Mouse (Mus musculus) hindbrain, embryonic 16.5 days (tissue): ENCODE measurements around the gene Snx21. TPM values are rescaled to one million over a fixed set of nuclear protein-coding genes. Genes with fewer than 3 reads are reported as not detected.

Experiments
- ATAC-seq: fragments of 200-750 bp; cut with Nextera tagmentation; 2 replicates; pipeline ENCODE4 v1.8.0; 2017; ENCODE audit warnings: moderate TSS enrichment, moderate library complexity
- H3K27ac ChIP-seq: fragments of 300-500 bp; sonication (generic); 2 replicates; pipeline ENCODE4 v1.5.1; 2014; ENCODE audit warnings: low read depth, mild to moderate bottlenecking, control low read depth, low read length, moderate library complexity
- H3K27me3 ChIP-seq: fragments of 300-500 bp; sonication (generic); replicated peaks from 2 replicates; pipeline ENCODE4 v1.6.1; 2014; ENCODE audit warnings: low read length; ENCODE audit not compliant: control insufficient read depth, insufficient read depth
- H3K36me3 ChIP-seq: fragments of 300-500 bp; sonication (generic); 2 replicates; pipeline ENCODE4 v1.6.1; 2014; ENCODE audit warnings: mild to moderate bottlenecking, low read length, moderate library complexity, mixed read lengths; ENCODE audit not compliant: control insufficient read depth, insufficient read depth
- H3K4me1 ChIP-seq: fragments of 300-500 bp; sonication (generic); 2 replicates; pipeline ENCODE4 v1.6.1; 2014; ENCODE audit warnings: low read depth, low read length; ENCODE audit not compliant: control insufficient read depth, insufficient read depth
- H3K4me2 ChIP-seq: fragments of 300-500 bp; sonication (generic); 2 replicates; pipeline ENCODE4 v1.6.1; 2014; ENCODE audit warnings: mild to moderate bottlenecking, low read length, control low read depth, moderate library complexity
- H3K4me3 ChIP-seq: fragments of 300-500 bp; sonication (generic); 2 replicates; pipeline ENCODE4 v1.5.1; 2014; ENCODE audit warnings: mild to moderate bottlenecking, low read length, control low read depth, moderate library complexity
- H3K9ac ChIP-seq: fragments of 300-500 bp; sonication (generic); 2 replicates; pipeline ENCODE4 v1.6.1; 2014; ENCODE audit warnings: low read depth, mild to moderate bottlenecking, control low read depth, low read length, moderate library complexity
- H3K9me3 ChIP-seq: fragments of 300-500 bp; sonication (generic); 2 replicates; pipeline ENCODE4 v1.6.1; 2014; ENCODE audit warnings: mild to moderate bottlenecking, low read length, moderate library complexity; ENCODE audit not compliant: control insufficient read depth
- WGBS: fragments of 180-500 bp; shearing (Covaris S2); extraction: QIAGEN DNeasy Blood & Tissue Kit; methylation state at CpG from one replicate; pipeline ENCODE4 v1.1.7; 2014; 5-methylcytosine and 5-hydroxymethylcytosine counted together
- polyA plus RNA-seq: library from polyadenylated mRNA; unstranded; fragments of >200 nt; fragmentation: Nextera tagmentation; extraction: Ambion mirVana; gene quantifications from 2 replicates; pipeline ENCODE4 v1.2.1, GENCODE M21; 2015

Gene Snx21
- polyA plus RNA-seq, 1 experiment from 2014 or later = 45.3 TPM

- 84% methylated on average over 30 of the region's 30 CpGs for WGBS
Observed at GRCm38 (mm10) chr2:164777246-164778014, 8.2 kb upstream of the Snx21 start.

GRCm38 (mm10) chr2:164778015-164778287 is 7.7 kb upstream of the Snx21 start:
- H3K4me2 ChIP-seq = no peak overlapping the region
- H3K27me3 ChIP-seq = no peaks in the 10 kb centered on the region
- no peak overlapping the region for H3K4me3 ChIP-seq
- no peaks in the 10 kb centered on the region for H3K36me3 ChIP-seq
- H3K27ac ChIP-seq = no peak overlapping the region
- ATAC-seq = no peak
- H3K9me3 ChIP-seq = no peaks in the 10 kb centered on the region
- 94% methylated on average over 11 of the region's 11 CpGs for WGBS
- H3K4me1 ChIP-seq = no peaks in the 10 kb centered on the region
- no peak overlapping the region for H3K9ac ChIP-seq

More at GRCm38 (mm10) chr2:164777246-164778014, 8.2 kb upstream of the Snx21 start:
- Histone ChIP-seq H3K4me1 (no peaks in the 10 kb centered on the region), H3K27ac (no peak overlapping the region), H3K4me3 (no peak overlapping the region), H3K27me3 (no peaks in the 10 kb centered on the region), H3K4me2 (no peak overlapping the region), H3K9me3 (no peaks in the 10 kb centered on the region), H3K36me3 (no peaks in the 10 kb centered on the region), H3K9ac (no peak overlapping the region)
- no peak for ATAC-seq

- no peak for ATAC-seq
- H3K36me3 ChIP-seq = no peaks in the 10 kb centered on the region
- H3K4me3 ChIP-seq = no peak overlapping the region
- H3K27ac ChIP-seq = no peak overlapping the region
- H3K4me1 ChIP-seq = no peaks in the 10 kb centered on the region
- H3K4me2 ChIP-seq = no peak overlapping the region
- 88% methylated on average over 7 of the region's 7 CpGs for WGBS
- no peak overlapping the region for H3K9ac ChIP-seq
- H3K27me3 ChIP-seq = no peaks in the 10 kb centered on the region
- no peaks in the 10 kb centered on the region for H3K9me3 ChIP-seq
Observed at GRCm38 (mm10) chr2:164778809-164779208, 6.8 kb upstream of the Snx21 start.

GRCm38 (mm10) chr2:164779481-164780086 is 6.0 kb upstream of the Snx21 start, which contains the start of gene Tnnc2:
Gene Tnnc2 (minus strand): TSS chr2:164779967.
- no peak for ATAC-seq
- no peaks in the 10 kb centered on the region for H3K27me3 ChIP-seq
- no peak within 1 kb of the TSS for H3K27ac ChIP-seq
- H3K4me3 ChIP-seq = no peak within 1 kb of the TSS
- H3K36me3 ChIP-seq = no peaks in the 10 kb centered on the region
- H3K9me3 ChIP-seq = no peaks in the 10 kb centered on the region
- H3K4me1 ChIP-seq = no peaks in the 10 kb centered on the region
- 70% methylated on average over 8 of the region's 8 CpGs for WGBS
- no peak within 1 kb of the TSS for H3K4me2 ChIP-seq
- H3K9ac ChIP-seq = no peak within 1 kb of the TSS

- Histone ChIP-seq H3K9ac (no peak overlapping the region), H3K9me3 (no peaks in the 10 kb centered on the region), H3K36me3 (no peaks in the 10 kb centered on the region), H3K4me1 (peaks cover 9% of the 10 kb centered on the region), H3K4me3 (no peak overlapping the region), H3K4me2 (no peak overlapping the region), H3K27ac (no peak overlapping the region), H3K27me3 (no peaks in the 10 kb centered on the region)
- WGBS = 77% methylated on average over 4 of the region's 4 CpGs
- ATAC-seq = no peak
Observed at GRCm38 (mm10) chr2:164781876-164782275, 3.7 kb upstream of the Snx21 start.

- Histone ChIP-seq H3K27ac (no peak overlapping the region), H3K9me3 (no peaks in the 10 kb centered on the region), H3K9ac (no peak overlapping the region), H3K36me3 (no peaks in the 10 kb centered on the region), H3K4me1 (peaks cover 17% of the 10 kb centered on the region), H3K4me2 (no peak overlapping the region), H3K27me3 (no peaks in the 10 kb centered on the region), H3K4me3 (no peak overlapping the region)
- WGBS = 79% methylated on average over 7 of the region's 7 CpGs
- no peak for ATAC-seq
Observed at GRCm38 (mm10) chr2:164783926-164784581, 1.6 kb upstream of the Snx21 start.

- WGBS = 16% methylated on average over 7 of the region's 7 CpGs
- Histone ChIP-seq H3K27ac (peak overlapping the region; percentile 83; the same call in 1 of the 2 replicates), H3K4me1 (peaks cover 17% of the 10 kb centered on the region), H3K9ac (peak overlapping the region; percentile 82), H3K4me2 (peak overlapping the region; percentile 86), H3K4me3 (peak overlapping the region; percentile 60), H3K27me3 (no peaks in the 10 kb centered on the region), H3K36me3 (no peaks in the 10 kb centered on the region), H3K9me3 (no peaks in the 10 kb centered on the region)
- no peak for ATAC-seq
Observed at GRCm38 (mm10) chr2:164784869-164785420, 678 bp upstream of the Snx21 start.

GRCm38 (mm10) chr2:164786388-164786885 is 814 bp downstream of the Snx21 start:
- Histone ChIP-seq H3K27ac (peak overlapping the region; percentile 83), H3K9me3 (no peaks in the 10 kb centered on the region), H3K9ac (peak overlapping the region; percentile 82), H3K27me3 (no peaks in the 10 kb centered on the region), H3K4me3 (peak overlapping the region; percentile 60), H3K36me3 (no peaks in the 10 kb centered on the region), H3K4me2 (peak overlapping the region; percentile 86), H3K4me1 (peaks cover 17% of the 10 kb centered on the region)
- WGBS = 9% methylated on average over 15 of the region's 15 CpGs
- peak; percentile 9; the same call in 1 of the 2 replicates for ATAC-seq

GRCm38 (mm10) chr2:164787032-164787431 is 1.4 kb downstream of the Snx21 start:
- peak overlapping the region; percentile 86 for H3K4me2 ChIP-seq
- no peak overlapping the region for H3K9ac ChIP-seq
- no peak overlapping the region for H3K27ac ChIP-seq
- H3K27me3 ChIP-seq = no peaks in the 10 kb centered on the region
- WGBS = 85% methylated on average over 3 of the region's 3 CpGs
- no peaks in the 10 kb centered on the region for H3K36me3 ChIP-seq
- ATAC-seq = no peak
- peaks cover 17% of the 10 kb centered on the region for H3K4me1 ChIP-seq
- H3K9me3 ChIP-seq = no peaks in the 10 kb centered on the region
- H3K4me3 ChIP-seq = peak overlapping the region; percentile 60
